Mouse (Mus musculus) myocyte (in vitro differentiated cells): ENCODE results near the gene Sbk1.

ENCODE experiments used
- CEBPB ChIP-seq: IDR thresholded peaks from 2 replicates; pipeline ENCODE4 v1.6.1; 2011; ENCODE audit warnings: mild to moderate bottlenecking, moderate library complexity; ENCODE audit not compliant: poor library complexity, insufficient read depth, severe bottlenecking
- E2F4 ChIP-seq: IDR thresholded peaks from one replicate; pipeline ENCODE4 v1.6.1; 2011; ENCODE audit warnings: mild to moderate bottlenecking, control low read depth, moderate library complexity; ENCODE audit not compliant: insufficient read depth
- MAX ChIP-seq: IDR thresholded peaks from one replicate; pipeline ENCODE4 v1.6.1; 2011; ENCODE audit warnings: low read depth, mild to moderate bottlenecking, control low read depth
- MYOD1 ChIP-seq, 3 experiments: IDR thresholded peaks; one replicate each; pipeline ENCODE4 v1.6.1; 2011; ENCODE audit warnings: control low read depth in 2 of 3, low read depth in 2 of 3, mild to moderate bottlenecking in 2 of 3, moderate library complexity in 1 of 3; ENCODE audit not compliant: insufficient read length in 2 of 3, control insufficient read depth in 1 of 3
- MYOG ChIP-seq, 3 experiments: IDR thresholded peaks; one replicate each; pipeline ENCODE4 v1.6.1; 2011; ENCODE audit warnings: control low read depth in 2 of 3, low read depth in 2 of 3, mild to moderate bottlenecking in 2 of 3; ENCODE audit not compliant: insufficient read length in 2 of 3, control insufficient read depth in 1 of 3, insufficient read depth in 1 of 3
- POLR2A ChIP-seq: IDR thresholded peaks from one replicate; pipeline ENCODE4 v1.6.1; 2011; ENCODE audit warnings: low read depth, mild to moderate bottlenecking, control low read depth, moderate library complexity; ENCODE audit not compliant: insufficient read length
- POLR2AphosphoS2 ChIP-seq: IDR thresholded peaks from one replicate; pipeline ENCODE4 v1.6.1; 2011; ENCODE audit warnings: low read depth, control low read depth; ENCODE audit not compliant: insufficient read length
- TCF3 ChIP-seq: IDR thresholded peaks from one replicate; pipeline ENCODE4 v1.6.1; 2011; ENCODE audit warnings: low read depth, control low read depth; ENCODE audit not compliant: insufficient read length
- USF1 ChIP-seq: IDR thresholded peaks from one replicate; pipeline ENCODE4 v1.6.1; 2011; ENCODE audit warnings: low read depth, mild to moderate bottlenecking, control low read depth, moderate library complexity

DNA sequence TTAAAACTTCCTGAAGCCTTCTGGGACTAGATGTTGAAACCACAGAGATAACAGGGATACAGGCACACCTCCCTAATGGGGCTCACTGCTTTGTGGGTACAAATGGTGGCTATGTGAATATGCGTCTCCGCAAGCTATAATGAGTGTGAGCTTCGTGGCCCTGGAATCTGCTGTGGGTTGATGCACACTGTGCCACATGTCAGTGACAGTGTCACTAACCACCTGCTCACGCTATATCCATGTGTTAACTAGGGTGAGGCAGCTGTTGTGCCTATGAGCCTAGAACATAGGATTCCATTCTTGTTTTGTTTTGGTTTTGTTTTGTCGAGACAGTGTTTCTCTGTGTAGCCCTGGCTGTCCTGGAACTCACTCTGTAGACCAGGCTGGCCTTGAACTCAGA, 20.2 kb upstream of the Sbk1 start:
- no peak for TF ChIP-seq E2F4
- TF ChIP-seq MAX: no peak
- peak; percentile 37 to 83 (median 72) for TF ChIP-seq MYOG (IDR thresholded peaks at IDR 0.05; ENCODE audit: control insufficient read depth in 1 of 3, insufficient read depth in 1 of 3, insufficient read length in 2 of 3, low read depth in 2 of 3)
- TF ChIP-seq CEBPB: no peak
- TF ChIP-seq MYOD1 (IDR thresholded peaks at IDR 0.05; ENCODE audit: control insufficient read depth in 1 of 3, insufficient read length in 2 of 3, low read depth in 2 of 3): peak in 2 of 3 experiments; percentile 79 to 93
- TF ChIP-seq POLR2A: no peak
- no peak for TF ChIP-seq POLR2AphosphoS2
- TF ChIP-seq USF1: no peak
- peak; percentile 47 for TF ChIP-seq TCF3
